Mouse (Mus musculus): ENCODE measurements around the gene Gm9887.

- TF ChIP-seq POLR2A (IDR thresholded peaks at IDR 0.05; ENCODE audit: extremely low read depth, insufficient read depth, low read length) (no peak), CTCF (IDR thresholded peaks at IDR 0.05; ENCODE audit: extremely low read depth, insufficient read depth, low read length) (no peak)
Measured at GRCm38 (mm10) chr12:69388321-69388869, 16.1 kb upstream of the Gm9887 start.
